Mouse (Mus musculus) olfactory bulb, adult 2 months (tissue): ENCODE results near the gene Gm4969.

Source experiments
- CTCF ChIP-seq: fragments of 200-500 bp; IDR thresholded peaks from 2 replicates; pipeline ENCODE4 v1.5.1; 2012; ENCODE audit warnings: low read depth, mild to moderate bottlenecking, low read length, moderate library complexity; ENCODE audit not compliant: insufficient read depth
- POLR2A ChIP-seq: fragments of 200-500 bp; IDR thresholded peaks from 2 replicates; pipeline ENCODE4 v1.6.1; 2012; ENCODE audit warnings: mild to moderate bottlenecking, low read depth, low read length, moderate library complexity; ENCODE audit not compliant: insufficient read depth

GRCm38 (mm10) chr7:19165656-19166423 lies 47.7 kb upstream of the Gm4969 start, which contains the start of gene Gipr:
- TF ChIP-seq CTCF: no peak
- no peak for TF ChIP-seq POLR2A
